Mouse (Mus musculus): Measurements from ENCODE around the gene Stk39. TPM values are rescaled to one million over a fixed set of nuclear protein-coding genes. Genes with fewer than 3 reads are reported as not detected.

Stk39 gene
- polyA plus RNA-seq, 1 experiment from 2014 or later: 5.9 TPM

- H3K9ac ChIP-seq: no peak overlapping the region
- no peaks in the 10 kb centered on the region for H3K9me3 ChIP-seq (replicated peaks)
- ATAC-seq: no peak
- H3K4me1 ChIP-seq: no peaks in the 10 kb centered on the region
- no peaks in the 10 kb centered on the region for H3K27me3 ChIP-seq (replicated peaks)
- H3K27ac ChIP-seq: no peak overlapping the region
- no peak overlapping the region for H3K4me3 ChIP-seq
- H3K36me3 ChIP-seq: no peaks in the 10 kb centered on the region
- WGBS (ENCODE audit: insufficient replicate concordance): 49% methylated on average over 2 of the region's 2 CpGs
- H3K4me2 ChIP-seq: no peak overlapping the region
Measured at GRCm38 (mm10) chr2:68229081-68229480, 243.0 kb downstream of the Stk39 start.

- Histone ChIP-seq H3K27ac (no peak overlapping the region), H3K27me3 (replicated peaks) (no peaks in the 10 kb centered on the region), H3K36me3 (no peaks in the 10 kb centered on the region), H3K9ac (no peak overlapping the region), H3K9me3 (replicated peaks) (no peaks in the 10 kb centered on the region), H3K4me2 (no peak overlapping the region), H3K4me1 (no peaks in the 10 kb centered on the region), H3K4me3 (no peak overlapping the region)
- no peak for ATAC-seq
- 65% methylated on average over 5 of the region's 5 CpGs for WGBS (ENCODE audit: insufficient replicate concordance)
Measured at GRCm38 (mm10) chr2:68222227-68222873, 249.7 kb downstream of the Stk39 start.

- no peak overlapping the region for H3K4me2 ChIP-seq
- H3K9ac ChIP-seq: no peak overlapping the region
- no peaks in the 10 kb centered on the region for H3K36me3 ChIP-seq
- H3K4me3 ChIP-seq: no peak overlapping the region
- no peaks in the 10 kb centered on the region for H3K27me3 ChIP-seq (replicated peaks)
- no peaks in the 10 kb centered on the region for H3K4me1 ChIP-seq
- no peak for ATAC-seq
- no peak overlapping the region for H3K27ac ChIP-seq
- 66% methylated on average over 4 of the region's 4 CpGs for WGBS (ENCODE audit: insufficient replicate concordance)
- no peaks in the 10 kb centered on the region for H3K9me3 ChIP-seq (replicated peaks)
Measured at GRCm38 (mm10) chr2:68221226-68221625, 250.8 kb downstream of the Stk39 start.

GRCm38 (mm10) chr2:68219823-68220222 lies 252.2 kb downstream of the Stk39 start:
- WGBS (ENCODE audit: insufficient replicate concordance): 71% methylated on average over 4 of the region's 4 CpGs
- H3K9me3 ChIP-seq (replicated peaks): no peaks in the 10 kb centered on the region
- no peaks in the 10 kb centered on the region for H3K36me3 ChIP-seq
- H3K27me3 ChIP-seq (replicated peaks): no peaks in the 10 kb centered on the region
- H3K27ac ChIP-seq: no peak overlapping the region
- no peak overlapping the region for H3K4me3 ChIP-seq
- H3K4me2 ChIP-seq: no peak overlapping the region
- no peak overlapping the region for H3K9ac ChIP-seq
- no peak for ATAC-seq
- H3K4me1 ChIP-seq: no peaks in the 10 kb centered on the region

- Histone ChIP-seq H3K4me1 (no peaks in the 10 kb centered on the region), H3K27ac (no peak overlapping the region), H3K27me3 (replicated peaks) (no peaks in the 10 kb centered on the region), H3K4me3 (no peak overlapping the region), H3K9me3 (replicated peaks) (no peaks in the 10 kb centered on the region), H3K9ac (no peak overlapping the region), H3K36me3 (no peaks in the 10 kb centered on the region), H3K4me2 (no peak overlapping the region)
- 78% methylated on average over 11 of the region's 11 CpGs for WGBS (ENCODE audit: insufficient replicate concordance)
- no peak for ATAC-seq
Measured at GRCm38 (mm10) chr2:68215176-68215575, 256.9 kb downstream of the Stk39 start.

- no peaks in the 10 kb centered on the region for H3K27me3 ChIP-seq (replicated peaks)
- no peaks in the 10 kb centered on the region for H3K36me3 ChIP-seq
- no peak overlapping the region for H3K9ac ChIP-seq
- ATAC-seq: no peak
- H3K4me3 ChIP-seq: no peak overlapping the region
- no peaks in the 10 kb centered on the region for H3K4me1 ChIP-seq
- no peaks in the 10 kb centered on the region for H3K9me3 ChIP-seq (replicated peaks)
- 64% methylated on average over 6 of the region's 6 CpGs for WGBS (ENCODE audit: insufficient replicate concordance)
- no peak overlapping the region for H3K27ac ChIP-seq
- no peak overlapping the region for H3K4me2 ChIP-seq
Measured at GRCm38 (mm10) chr2:68214400-68214799, 257.7 kb downstream of the Stk39 start.

- Histone ChIP-seq H3K4me1 (no peaks in the 10 kb centered on the region), H3K9me3 (replicated peaks) (no peaks in the 10 kb centered on the region), H3K9ac (no peak overlapping the region), H3K36me3 (no peaks in the 10 kb centered on the region), H3K27ac (no peak overlapping the region), H3K4me2 (no peak overlapping the region), H3K27me3 (replicated peaks) (no peaks in the 10 kb centered on the region), H3K4me3 (no peak overlapping the region)
- no peak for ATAC-seq
- 81% methylated on average over 7 of the region's 7 CpGs for WGBS (ENCODE audit: insufficient replicate concordance)
Measured at GRCm38 (mm10) chr2:68211443-68211842, 260.6 kb downstream of the Stk39 start.

GRCm38 (mm10) chr2:68196245-68196644 lies 275.8 kb downstream of the Stk39 start:
- 62% methylated on average over 4 of the region's 4 CpGs for WGBS (ENCODE audit: insufficient replicate concordance)
- Histone ChIP-seq H3K4me1 (no peaks in the 10 kb centered on the region), H3K36me3 (no peaks in the 10 kb centered on the region), H3K9ac (no peak overlapping the region), H3K27ac (no peak overlapping the region), H3K9me3 (replicated peaks) (no peaks in the 10 kb centered on the region), H3K4me3 (no peak overlapping the region), H3K4me2 (no peak overlapping the region), H3K27me3 (replicated peaks) (no peaks in the 10 kb centered on the region)
- no peak for ATAC-seq

GRCm38 (mm10) chr2:68194444-68194843 lies 277.6 kb downstream of the Stk39 start:
- Histone ChIP-seq H3K9ac (no peak overlapping the region), H3K4me2 (no peak overlapping the region), H3K4me3 (no peak overlapping the region), H3K4me1 (no peaks in the 10 kb centered on the region), H3K27me3 (replicated peaks) (no peaks in the 10 kb centered on the region), H3K36me3 (no peaks in the 10 kb centered on the region), H3K27ac (no peak overlapping the region), H3K9me3 (replicated peaks) (no peaks in the 10 kb centered on the region)
- 79% methylated on average over 4 of the region's 4 CpGs for WGBS (ENCODE audit: insufficient replicate concordance)
- ATAC-seq: no peak

GRCm38 (mm10) chr2:68193465-68193837 lies 278.6 kb downstream of the Stk39 start:
- Histone ChIP-seq H3K36me3 (no peaks in the 10 kb centered on the region), H3K4me1 (no peaks in the 10 kb centered on the region), H3K4me2 (no peak overlapping the region), H3K27ac (no peak overlapping the region), H3K4me3 (no peak overlapping the region), H3K9ac (no peak overlapping the region), H3K9me3 (replicated peaks) (no peaks in the 10 kb centered on the region), H3K27me3 (replicated peaks) (no peaks in the 10 kb centered on the region)
- no peak for ATAC-seq

GRCm38 (mm10) chr2:68192605-68193464 lies 279.2 kb downstream of the Stk39 start:
- Histone ChIP-seq H3K4me3 (no peak overlapping the region), H3K27ac (no peak overlapping the region), H3K4me1 (no peaks in the 10 kb centered on the region), H3K9ac (no peak overlapping the region), H3K36me3 (no peaks in the 10 kb centered on the region), H3K27me3 (replicated peaks) (no peaks in the 10 kb centered on the region), H3K4me2 (no peak overlapping the region), H3K9me3 (replicated peaks) (no peaks in the 10 kb centered on the region)
- no peak for ATAC-seq
- 58% methylated on average over 5 of the region's 5 CpGs for WGBS (ENCODE audit: insufficient replicate concordance)

- Histone ChIP-seq H3K9ac (no peak overlapping the region), H3K4me3 (no peak overlapping the region), H3K4me1 (no peaks in the 10 kb centered on the region), H3K4me2 (no peak overlapping the region), H3K27ac (no peak overlapping the region), H3K27me3 (replicated peaks) (no peaks in the 10 kb centered on the region), H3K36me3 (no peaks in the 10 kb centered on the region), H3K9me3 (replicated peaks) (no peaks in the 10 kb centered on the region)
- ATAC-seq: no peak
- WGBS (ENCODE audit: insufficient replicate concordance): 72% methylated on average over 3 of the region's 3 CpGs
Measured at GRCm38 (mm10) chr2:68176425-68176824, 295.6 kb downstream of the Stk39 start.

All from liver, embryonic 12.5 days (tissue).